Mouse (Mus musculus) neural tube, embryonic 13.5 days (tissue): ENCODE results near the gene Gpr35. TPM values are rescaled to one million over a fixed set of nuclear protein-coding genes. Genes with fewer than 3 reads are reported as not detected.

ENCODE experiments used
- ATAC-seq: fragments of 200-750 bp; cut with Nextera tagmentation; 2 replicates; pipeline ENCODE4 v1.8.0; 2017; ENCODE audit warnings: low read depth, mild to moderate bottlenecking, moderate TSS enrichment, moderate library complexity
- H3K27ac ChIP-seq: fragments of 300-500 bp; sonication (generic); replicated peaks from 2 replicates; pipeline ENCODE4 v1.5.1; 2015; ENCODE audit warnings: moderate library complexity, mild to moderate bottlenecking, inconsistent platforms
- H3K27me3 ChIP-seq: fragments of 300-500 bp; sonication (generic); 2 replicates; pipeline ENCODE4 v1.6.1; 2015; ENCODE audit warnings: mild to moderate bottlenecking, inconsistent platforms
- H3K36me3 ChIP-seq: fragments of 300-500 bp; sonication (generic); 2 replicates; pipeline ENCODE4 v1.6.1; 2015; ENCODE audit warnings: mild to moderate bottlenecking, inconsistent platforms
- H3K4me1 ChIP-seq: fragments of 300-500 bp; sonication (generic); replicated peaks from 2 replicates; pipeline ENCODE4 v1.6.1; 2015; ENCODE audit warnings: inconsistent platforms
- H3K4me2 ChIP-seq: fragments of 300-500 bp; sonication (generic); 2 replicates; pipeline ENCODE4 v1.6.1; 2015; ENCODE audit warnings: inconsistent platforms, mild to moderate bottlenecking, moderate library complexity
- H3K4me3 ChIP-seq: fragments of 300-500 bp; sonication (generic); 2 replicates; pipeline ENCODE4 v1.5.1; 2015; ENCODE audit warnings: mild to moderate bottlenecking, inconsistent platforms
- H3K9ac ChIP-seq: fragments of 300-500 bp; sonication (generic); 2 replicates; pipeline ENCODE4 v1.6.1; 2015; ENCODE audit warnings: moderate library complexity, mild to moderate bottlenecking, inconsistent platforms
- H3K9me3 ChIP-seq: fragments of 300-500 bp; sonication (generic); 2 replicates; pipeline ENCODE4 v1.6.1; 2016; ENCODE audit warnings: inconsistent platforms
- WGBS: fragments of 180-500 bp; shearing (Covaris S2); methylation state at CpG from one replicate; pipeline ENCODE4 v1.1.7; 2015; 5-methylcytosine and 5-hydroxymethylcytosine counted together
- polyA plus RNA-seq: library from polyadenylated mRNA; unstranded; fragments of >200 nt; fragmentation: Nextera tagmentation; extraction: Ambion mirVana; gene quantifications from 2 replicates; pipeline ENCODE4 v1.2.1, GENCODE M21; 2015

Gene Gpr35
- polyA plus RNA-seq, 1 experiment from 2014 or later = 0.60 TPM

DNA sequence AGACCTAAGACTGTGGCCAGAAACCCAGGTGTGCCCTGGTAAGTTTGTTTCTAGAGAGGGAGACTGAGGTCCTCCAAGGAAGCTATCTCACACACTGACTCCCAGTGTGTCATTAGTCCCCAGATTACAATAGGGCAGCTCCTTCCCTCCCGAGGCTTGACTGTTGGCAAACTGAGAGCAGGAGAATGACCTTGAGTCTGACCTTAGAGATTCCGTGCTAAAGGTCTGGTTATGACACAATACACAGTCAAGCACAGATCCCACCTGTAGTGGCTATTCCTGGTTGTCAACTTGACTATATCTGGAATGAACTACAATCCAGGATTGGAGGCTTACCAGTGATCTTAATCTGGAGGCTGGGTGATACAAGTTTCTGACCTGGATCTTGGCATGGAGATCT lies 79.4 kb downstream of the Gpr35 start:
- Histone ChIP-seq H3K27ac (no peak overlapping the region), H3K4me1 (no peaks in the 10 kb centered on the region), H3K36me3 (peaks cover 99% of the 10 kb centered on the region), H3K4me2 (no peak overlapping the region), H3K27me3 (no peaks in the 10 kb centered on the region), H3K9ac (no peak overlapping the region), H3K4me3 (no peak overlapping the region), H3K9me3 (no peaks in the 10 kb centered on the region)
- ATAC-seq = no peak
- WGBS = 77% methylated on average over 2 of the region's 2 CpGs

DNA sequence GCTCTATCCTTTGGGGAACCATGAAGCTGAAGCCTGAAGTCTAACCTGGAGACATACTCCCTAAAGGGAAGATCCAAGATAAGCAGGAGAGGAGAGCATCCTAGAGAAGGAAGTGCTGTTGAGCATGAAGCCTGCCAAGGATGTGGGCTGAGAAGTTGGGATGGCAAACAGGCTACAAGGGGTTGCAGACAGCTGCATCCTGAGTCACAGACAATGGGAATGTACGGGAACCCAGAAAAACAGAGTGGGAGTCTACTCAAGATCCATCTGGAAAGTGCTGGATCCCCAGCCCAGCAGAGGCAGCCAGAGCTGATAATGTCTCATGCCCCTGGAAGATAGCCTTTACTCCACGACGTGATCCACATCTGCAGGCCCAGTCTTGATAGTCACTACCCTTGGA lies 80.5 kb downstream of the Gpr35 start:
- no peak overlapping the region for H3K4me3 ChIP-seq

GRCm38 (mm10) chr1:93033989-93034388 lies 83.3 kb downstream of the Gpr35 start:
- Histone ChIP-seq H3K4me1 (no peaks in the 10 kb centered on the region), H3K4me2 (no peak overlapping the region), H3K27ac (no peak overlapping the region), H3K27me3 (no peaks in the 10 kb centered on the region), H3K36me3 (peaks cover 100% of the 10 kb centered on the region), H3K9me3 (no peaks in the 10 kb centered on the region), H3K4me3 (no peak overlapping the region), H3K9ac (no peak overlapping the region)
- no peak for ATAC-seq
- 50% methylated on average over 8 of the region's 8 CpGs for WGBS

More for the DNA sequence above, 80.5 kb downstream of the Gpr35 start:
- Histone ChIP-seq H3K36me3 (peaks cover 99% of the 10 kb centered on the region), H3K4me1 (no peaks in the 10 kb centered on the region), H3K9me3 (no peaks in the 10 kb centered on the region), H3K27ac (no peak overlapping the region), H3K27me3 (no peaks in the 10 kb centered on the region), H3K9ac (no peak overlapping the region), H3K4me2 (no peak overlapping the region)
- no peak for ATAC-seq
- 94% methylated on average over 3 of the region's 3 CpGs for WGBS

GRCm38 (mm10) chr1:93035981-93036380 lies 85.3 kb downstream of the Gpr35 start:
- ATAC-seq = no peak
- no peak overlapping the region for H3K4me3 ChIP-seq
- 73% methylated on average over 4 of the region's 4 CpGs for WGBS
- no peaks in the 10 kb centered on the region for H3K4me1 ChIP-seq
- no peak overlapping the region for H3K27ac ChIP-seq
- H3K4me2 ChIP-seq = no peak overlapping the region
- no peak overlapping the region for H3K9ac ChIP-seq
- H3K36me3 ChIP-seq = peaks cover 100% of the 10 kb centered on the region
- no peaks in the 10 kb centered on the region for H3K27me3 ChIP-seq
- H3K9me3 ChIP-seq = no peaks in the 10 kb centered on the region

Other genes with a start within 250 kb of the Gpr35 start
- gene Gpc1, start 119.2 kb upstream of the Gpr35 start, polyA plus RNA-seq = 59.4 and 64.3 TPM in 2 replicates
- 0.70 and 0.74 TPM in 2 replicates for gene Ankmy1, start 48.0 kb upstream of the Gpr35 start, polyA plus RNA-seq
- 14.0 and 15.5 TPM in 2 replicates for gene Dusp28, start 43.9 kb upstream of the Gpr35 start, polyA plus RNA-seq
- gene Rnpepl1, start 40.1 kb upstream of the Gpr35 start, polyA plus RNA-seq = 30.2 and 38.4 TPM in 2 replicates
- gene Capn10, start 16.5 kb upstream of the Gpr35 start, polyA plus RNA-seq = 55.3 and 55.7 TPM in 2 replicates
- gene Aqp12, start 55.5 kb downstream of the Gpr35 start, polyA plus RNA-seq = not detected in 2 replicates
- gene Kif1a, start 151.1 kb downstream of the Gpr35 start, polyA plus RNA-seq = 302 and 303 TPM in 2 replicates
- gene Agxt, start 184.4 kb downstream of the Gpr35 start, polyA plus RNA-seq = not detected in 2 replicates
- 0.29 TPM in 1 of 2 replicates, not detected in the other for gene 2310007B03Rik, start 210.1 kb downstream of the Gpr35 start, polyA plus RNA-seq
- 0.21 and 0.35 TPM in 2 replicates for gene Crocc2, start 217.9 kb downstream of the Gpr35 start, polyA plus RNA-seq